Mouse (Mus musculus) ES-E14 (cell line): ENCODE results near the gene Ptger1. TPM values are rescaled to one million over a fixed set of nuclear protein-coding genes. Genes with fewer than 3 reads are reported as not detected.

Experiments
- DNase-seq: peaks from one replicate; pipeline ENCODE4 v3.0.0-alpha.2; 2013; ENCODE audit warnings: low read depth, low spot score
- H3K27ac ChIP-seq: 2 replicates; pipeline ENCODE4 v1.5.1; 2012; ENCODE audit warnings: low read depth, mild to moderate bottlenecking, low read length, moderate library complexity, mixed read lengths; ENCODE audit not compliant: poor library complexity, insufficient read depth, severe bottlenecking
- H3K36me3 ChIP-seq: 2 replicates; pipeline ENCODE4 v1.6.1; 2012; ENCODE audit warnings: mild to moderate bottlenecking, low read length, moderate library complexity, mixed read lengths; ENCODE audit not compliant: control insufficient read depth, poor library complexity, insufficient read depth, severe bottlenecking
- H3K4me1 ChIP-seq, 2 experiments: fragments of 150-350 bp in 1 of 2; sonication (generic) in 1 of 2; 2 replicates each; pipeline ENCODE4 v1.6.1; 2012; ENCODE audit warnings: low read length in 2 of 2, mild to moderate bottlenecking in 1 of 2, mixed read lengths in 1 of 2; ENCODE audit not compliant: control insufficient read depth in 2 of 2, insufficient read depth in 2 of 2, poor library complexity in 1 of 2
- H3K4me3 ChIP-seq, 2 experiments: fragments of 150-350 bp in 1 of 2; sonication (generic) in 1 of 2; 2 replicates each; pipeline ENCODE4 v1.5.1; 2012; ENCODE audit warnings: low read length in 2 of 2, low read depth in 1 of 2, mild to moderate bottlenecking in 1 of 2, mixed read lengths in 1 of 2; ENCODE audit not compliant: insufficient read depth in 1 of 2, poor library complexity in 1 of 2, severe bottlenecking in 1 of 2
- H3K9ac ChIP-seq: 2 replicates; pipeline ENCODE4 v1.6.1; 2012; ENCODE audit warnings: low read depth, mild to moderate bottlenecking, low read length, mixed read lengths; ENCODE audit not compliant: poor library complexity, insufficient read depth, severe bottlenecking
- H3K9me3 ChIP-seq: fragments of 150-350 bp; sonication (generic); 2 replicates; pipeline ENCODE4 v1.6.1; 2012; ENCODE audit warnings: low read depth, mild to moderate bottlenecking, low read length; ENCODE audit not compliant: control insufficient read depth, insufficient read depth
- CHD2 ChIP-seq: IDR thresholded peaks from 2 replicates; pipeline ENCODE4 v1.6.1; 2014; ENCODE audit warnings: mild to moderate bottlenecking, low read depth, low read length, inconsistent platforms
- HCFC1 ChIP-seq: IDR thresholded peaks from 2 replicates; pipeline ENCODE4 v1.6.1; 2012; ENCODE audit warnings: low read length, inconsistent platforms, borderline replicate concordance; ENCODE audit not compliant: insufficient read depth
- MAFK ChIP-seq: IDR thresholded peaks from 2 replicates; pipeline ENCODE4 v1.6.1; 2014; ENCODE audit warnings: mild to moderate bottlenecking, low read depth, low read length, inconsistent platforms; ENCODE audit not compliant: insufficient read depth
- ZC3H11A ChIP-seq: IDR thresholded peaks from 2 replicates; pipeline ENCODE4 v1.6.1; 2012; ENCODE audit warnings: low read depth, mild to moderate bottlenecking, inconsistent platforms, low read length, borderline replicate concordance
- ZNF384 ChIP-seq: IDR thresholded peaks from 2 replicates; pipeline ENCODE4 v1.6.1; 2012; ENCODE audit warnings: low read depth, low read length, inconsistent platforms
- in situ Hi-C, 2 experiments: fragments of 600-800 bp; cut with MboI; formaldehyde crosslinking; loops; one replicate each; pipeline ENCODE4 v1.15.1; 2025; ENCODE audit warnings: low sequenced_read_pairs in 2 of 2, inconsistent platforms in 1 of 2; ENCODE audit not compliant: unreplicated experiment in 2 of 2
- total RNA-seq: library from RNA; depleted of rRNA; stranded (reverse); fragments of 300-350 nt; gene quantifications from 2 replicates; pipeline ENCODE4 v1.2.3, GENCODE M21; 2012

Gene Ptger1
- total RNA-seq, 1 experiment = 1.7 TPM

GRCm38 (mm10) chr8:83664096-83664495 lies 2.4 kb upstream of the Ptger1 start:
- in situ Hi-C loops = no loop called here
- no peak for DNase-seq

GRCm38 (mm10) chr8:83664931-83665625 lies 1.4 kb upstream of the Ptger1 start:
- in situ Hi-C loops = no loop called here
- Histone ChIP-seq H3K27ac (no peak overlapping the region), H3K4me1 (peaks cover 3 to 29% of the 10 kb centered on the region in 2 experiments; a peak in 3 of 4 replicates)

More at GRCm38 (mm10) chr8:83664096-83664495, 2.4 kb upstream of the Ptger1 start:
- TF ChIP-seq ZC3H11A (no peak), CHD2 (no peak), ZNF384 (no peak)
- no peak overlapping the region for H3K27ac ChIP-seq
- peaks cover 3 to 31% of the 10 kb centered on the region in 2 experiments; a peak in 3 of 4 replicates for H3K4me1 ChIP-seq
- H3K36me3 ChIP-seq = peaks cover 6% of the 10 kb centered on the region; the same call in 1 of the 2 replicates
- no peak overlapping the region for H3K4me3 ChIP-seq
- H3K9ac ChIP-seq = no peak overlapping the region
- H3K9me3 ChIP-seq = no peaks in the 10 kb centered on the region

GRCm38 (mm10) chr8:83666866-83667234 lies 372 bp downstream of the Ptger1 start:
- peaks cover 8% of the 10 kb centered on the region; the same call in 1 of the 2 replicates for H3K36me3 ChIP-seq
- in situ Hi-C loops = no loop called here
- no peak overlapping the region for H3K27ac ChIP-seq
- H3K4me1 ChIP-seq = peaks cover 3 to 18% of the 10 kb centered on the region in 2 experiments; a peak in 3 of 4 replicates
- no peaks in the 10 kb centered on the region for H3K9me3 ChIP-seq
- H3K4me3 ChIP-seq = no peak overlapping the region
- TF ChIP-seq ZNF384 = no peak
- no peak for TF ChIP-seq ZC3H11A
- no peak for TF ChIP-seq HCFC1
- no peak for TF ChIP-seq MAFK
- TF ChIP-seq CHD2 = no peak
- no peak overlapping the region for H3K9ac ChIP-seq
- DNase-seq = no peak

More at GRCm38 (mm10) chr8:83664931-83665625, 1.4 kb upstream of the Ptger1 start:
- Histone ChIP-seq H3K9me3 (no peaks in the 10 kb centered on the region), H3K4me3 (no peak overlapping the region), H3K9ac (no peak overlapping the region), H3K36me3 (peaks cover 6% of the 10 kb centered on the region; the same call in 1 of the 2 replicates)
- DNase-seq = no peak
- TF ChIP-seq HCFC1 = no peak
- no peak for TF ChIP-seq MAFK
- TF ChIP-seq ZNF384 = no peak
- TF ChIP-seq ZC3H11A = no peak
- TF ChIP-seq CHD2 = no peak

GRCm38 (mm10) chr8:83667526-83667925 lies 1.0 kb downstream of the Ptger1 start:
- in situ Hi-C loops = no loop called here
- no peak overlapping the region for H3K27ac ChIP-seq
- H3K36me3 ChIP-seq = peaks cover 9% of the 10 kb centered on the region; the same call in 1 of the 2 replicates
- H3K4me1 ChIP-seq = peaks cover 3 to 16% of the 10 kb centered on the region in 2 experiments; a peak in 2 of 4 replicates
- DNase-seq = no peak
- H3K9ac ChIP-seq = no peak overlapping the region
- H3K4me3 ChIP-seq = peak overlapping the region; percentile 66 to 78; a peak in 2 of 4 replicates
- no peaks in the 10 kb centered on the region for H3K9me3 ChIP-seq
- TF ChIP-seq ZNF384 (no peak), CHD2 (no peak), ZC3H11A (no peak), MAFK (no peak), HCFC1 (no peak)
